18 mouse cellular contexts compared by ENCODE assay signal in genomic region chr17:78465500-78465899, GRCm38 (mm10). TPM values are rescaled to one million over a fixed set of nuclear protein-coding genes. Genes with fewer than 3 reads are reported as not detected.
DNase-seq lines count a peak whose midpoint lies in the region; ATAC-seq and TF ChIP-seq lines count a peak whose summit lies in the region.
"Had no signal": no experiment of that assay in that cellular context is flagged by ENCODE, and none has a peak within 500 bp of the region (broad histone marks: within the 10 kb centered on the region; RNA-seq: fewer than 3 reads in every experiment).

No protein-coding gene starts in this region.

- no peaks in the 10 kb centered on the region for H3K4me1 ChIP-seq in heart, postnatal 0 days (ENCODE audit: control insufficient read depth, insufficient read depth)
- no peaks in the 10 kb centered on the region for H3K4me1 ChIP-seq in lung, embryonic 14.5 days (ENCODE audit: insufficient read depth)
- H3K4me1 ChIP-seq in stomach, postnatal 0 days (replicated peaks; ENCODE audit: control insufficient read depth, insufficient read depth): no peaks in the 10 kb centered on the region
- H3K4me1 ChIP-seq: embryonic facial prominence, embryonic 13.5 days had no signal

- H3K9ac ChIP-seq in heart, postnatal 0 days (replicated peaks; ENCODE audit: low read depth, low read length): no peak overlapping the region
- no peak overlapping the region for H3K9ac ChIP-seq in lung, embryonic 14.5 days
- H3K9ac ChIP-seq in stomach, postnatal 0 days (ENCODE audit: low read length): no peak overlapping the region
- H3K9ac ChIP-seq: embryonic facial prominence, embryonic 13.5 days had no signal

- no peak for ATAC-seq in heart, postnatal 0 days (ENCODE audit: insufficient read depth, low read depth)
- no peak for ATAC-seq in lung, embryonic 14.5 days (ENCODE audit: insufficient read depth)
- no peak for ATAC-seq in Patski
- ATAC-seq in stomach, postnatal 0 days (ENCODE audit: low FRiP score, low TSS enrichment): no peak
- ATAC-seq: inflammation-experienced regulatory T-cells, adult 6 months had no signal

- no peaks in the 10 kb centered on the region for H3K36me3 ChIP-seq in heart, postnatal 0 days (replicated peaks; ENCODE audit: control insufficient read depth, insufficient read depth, low read length)
- H3K36me3 ChIP-seq in lung, embryonic 14.5 days (ENCODE audit: insufficient read depth): no peaks in the 10 kb centered on the region
- H3K36me3 ChIP-seq in stomach, postnatal 0 days (ENCODE audit: control insufficient read depth, insufficient read depth, low read length): no peaks in the 10 kb centered on the region
- H3K36me3 ChIP-seq: embryonic facial prominence, embryonic 13.5 days had no signal

- H3K27ac ChIP-seq in heart, postnatal 0 days (ENCODE audit: low read depth): no peak overlapping the region
- no peak overlapping the region for H3K27ac ChIP-seq in lung, embryonic 14.5 days (ENCODE audit: low read depth)
- H3K27ac ChIP-seq in stomach, postnatal 0 days (replicated peaks): no peak overlapping the region
- H3K27ac ChIP-seq: embryonic facial prominence, embryonic 13.5 days had no signal

- TF ChIP-seq CTCF in heart, postnatal 0 days (IDR thresholded peaks at IDR 0.05; ENCODE audit: low read depth): 0 out of 2 replicates have a peak, but pooled peaks have one; percentile 5
- TF ChIP-seq CTCF in lung, embryonic 14.5 days (IDR thresholded peaks at IDR 0.05; ENCODE audit: low read depth): peak; percentile 35
- TF ChIP-seq CTCF in Patski (IDR thresholded peaks at IDR 0.05): peak; percentile 65
- TF ChIP-seq CTCF in stomach, postnatal 0 days (IDR thresholded peaks at IDR 0.05; ENCODE audit: low read depth): peak; percentile 53

- H3K4me3 ChIP-seq in heart, postnatal 0 days (ENCODE audit: low read depth, low read length): no peak overlapping the region
- H3K4me3 ChIP-seq in lung, embryonic 14.5 days (ENCODE audit: low read depth, low read length): no peak overlapping the region
- H3K4me3 ChIP-seq in stomach, postnatal 0 days (ENCODE audit: low read depth, low read length): no peak overlapping the region
- H3K4me3 ChIP-seq: embryonic facial prominence, embryonic 13.5 days had no signal

- CTCF ChIA-PET in Patski (lab: Charles Lee): interaction anchor here (1.2 to 2.5 kb wide), 5 partner anchors 9 to 266 kb away, joined by 3 to 10 read pairs (median 7); no protein-coding TSS in a partner anchor

- no peaks in the 10 kb centered on the region for H3K9me3 ChIP-seq in heart, postnatal 0 days (replicated peaks; ENCODE audit: control insufficient read depth, low read length)
- no peaks in the 10 kb centered on the region for H3K9me3 ChIP-seq in lung, embryonic 14.5 days (ENCODE audit: low read depth, low read length)
- H3K9me3 ChIP-seq in stomach, postnatal 0 days (ENCODE audit: control insufficient read depth, low read length): no peaks in the 10 kb centered on the region
- H3K9me3 ChIP-seq: embryonic facial prominence, embryonic 13.5 days had no signal

- H3K4me2 ChIP-seq in heart, postnatal 0 days (ENCODE audit: low read depth, low read length): no peak overlapping the region
- H3K4me2 ChIP-seq in lung, embryonic 14.5 days: no peak overlapping the region
- no peak overlapping the region for H3K4me2 ChIP-seq in stomach, postnatal 0 days (replicated peaks; ENCODE audit: low read depth)
- H3K4me2 ChIP-seq: embryonic facial prominence, embryonic 13.5 days had no signal

- H3K27me3 ChIP-seq in heart, postnatal 0 days (ENCODE audit: control insufficient read depth, insufficient read depth, low read length): no peaks in the 10 kb centered on the region
- H3K27me3 ChIP-seq in lung, embryonic 14.5 days (ENCODE audit: insufficient read depth, low read length): no peaks in the 10 kb centered on the region
- no peaks in the 10 kb centered on the region for H3K27me3 ChIP-seq in Patski
- no peaks in the 10 kb centered on the region for H3K27me3 ChIP-seq in stomach, postnatal 0 days (ENCODE audit: control insufficient read depth, insufficient read depth, low read length)
- H3K27me3 ChIP-seq: embryonic facial prominence, embryonic 13.5 days had no signal

- intact Hi-C loops in heart, postnatal 25 days (cut with DNase I): no loop called here

- TF ChIP-seq EP300 in heart, postnatal 0 days (IDR thresholded peaks at IDR 0.05; ENCODE audit: low read depth): no peak
- TF ChIP-seq EP300 in stomach, postnatal 0 days (optimal IDR thresholded peaks at IDR 0.05): no peak

- DNase-seq in heart, postnatal 0 days (ENCODE audit: low spot score): no peak
- DNase-seq in heart, postnatal 25 days (ENCODE audit: low spot score): no peak
- peak; percentile 50 for DNase-seq in lung, embryonic 14.5 days
- no peak for DNase-seq in lung, postnatal 10 days
- no peak for DNase-seq in Patski (ENCODE audit: low read depth, low spot score)
- DNase-seq in stomach, postnatal 0 days (ENCODE audit: low spot score): no peak
- no peak for DNase-seq in thymus, postnatal 10 days (ENCODE audit: low spot score in 2 of 2)
- DNase-seq: cerebellum, adult 8-10 months; kidney, adult 9 months; left cerebral cortex, postnatal 4 days; liver; lung, postnatal 36 days; retina, postnatal 1 day; right cerebral cortex, postnatal 4 days had no signal

- in situ Hi-C loops in Patski (cut with MboI; ENCODE audit: low pct_unique_long_range_greater_than_20kb): no loop called here

- POLR2A ChIA-PET in Patski (lab: Charles Lee): no interaction called here

- WGBS in heart, postnatal 0 days: 86% methylated on average over 8 of the region's 8 CpGs
- WGBS in lung, embryonic 14.5 days: 55% methylated on average over 8 of the region's 8 CpGs
- WGBS in stomach, postnatal 0 days: 66% methylated on average over 8 of the region's 8 CpGs

RNA-seq across cellular contexts. Expression of gene Vit, which starts 42.4 kb away (rescaled TPM):
- total RNA-seq in heart, postnatal 0 days (2014; rRNA removed; ENCODE audit: low replicate concordance): 0.80 TPM in 1 of 2 replicates, not detected in the other
- 0.61 and 0.69 TPM in 2 replicates for polyA plus RNA-seq in heart, postnatal 0 days (2015; fragmentation: Nextera tagmentation; extraction: Ambion mirVana)
- 1 to 10 TPM; 1.2 to 1.6 TPM for total RNA-seq in heart, postnatal 25 days (2021)
- not detected in 2 replicates for polyA plus RNA-seq in lung, embryonic 14.5 days (2014; fragmentation: Nextera tagmentation; extraction: Ambion mirVana)
- polyA plus RNA-seq in Patski (2021): 95.0 TPM
- 0.28 and 0.39 TPM in 2 replicates for polyA plus RNA-seq in stomach, postnatal 0 days (2015; fragmentation: Nextera tagmentation; extraction: Ambion mirVana)
- total RNA-seq: ES-E14; monocyte, adult 5-6 weeks had no signal

RNA-seq across cellular contexts. Expression of gene Fez2, which starts 47.5 kb away (rescaled TPM):
- total RNA-seq in heart, postnatal 0 days (2014; rRNA removed; ENCODE audit: low replicate concordance): 62.4 and 72.3 TPM in 2 replicates
- 63.2 and 65.6 TPM in 2 replicates for polyA plus RNA-seq in heart, postnatal 0 days (2015; fragmentation: Nextera tagmentation; extraction: Ambion mirVana)
- total RNA-seq in heart, postnatal 25 days (2021): 10 to 100 TPM; 82.4 to 84.5 TPM
- polyA plus RNA-seq in lung, embryonic 14.5 days (2014; fragmentation: Nextera tagmentation; extraction: Ambion mirVana): 43.5 and 45.0 TPM in 2 replicates
- polyA plus RNA-seq in Patski (2021): 86.4 TPM
- polyA plus RNA-seq in stomach, postnatal 0 days (2015; fragmentation: Nextera tagmentation; extraction: Ambion mirVana): 27.2 and 28.7 TPM in 2 replicates

Comparison
In these comparisons a context has a peak if more than half of its experiments do, and no peak if none do; other contexts are left out.
1. CTCF ChIP-seq: peak in every context shown above with its lines; median percentile 65 in Patski; 53 in stomach, postnatal 0 days; 35 in lung, embryonic 14.5 days; 5 in heart, postnatal 0 days.
2. RNA of gene Vit, which starts 42.4 kb away (polyA plus RNA-seq): 95.0 TPM in Patski (single experiment); 0.61 to 0.69 TPM in heart, postnatal 0 days, 0.28 to 0.39 TPM in stomach, postnatal 0 days and not detected in lung, embryonic 14.5 days; every median in the first group is over 10 times any median in the second.